16 mouse cellular contexts compared by ENCODE assay signal in genomic region chr11:83833959-83834496, GRCm38 (mm10). TPM values are rescaled to one million over a fixed set of nuclear protein-coding genes. Genes with fewer than 3 reads are reported as not detected.
DNase-seq lines count a peak whose midpoint lies in the region; ATAC-seq lines count a peak whose summit lies in the region.
"Had no signal": no experiment of that assay in that cellular context is flagged by ENCODE, and none has a peak within 500 bp of the region (broad histone marks: within the 10 kb centered on the region; RNA-seq: fewer than 3 reads in every experiment).

No protein-coding gene starts in this region.

- peak; percentile 75 for ATAC-seq in kidney, embryonic 16.5 days (ENCODE audit: low FRiP score, low TSS enrichment)
- ATAC-seq: activated CD4-positive, CD25-positive, alpha-beta regulatory T cell, adult 4 months had no signal

- H3K4me3 ChIP-seq in kidney, embryonic 16.5 days (ENCODE audit: low read length): no peak overlapping the region
- H3K4me3 ChIP-seq: liver, embryonic 15.5 days; neural tube, embryonic 12.5 days had no signal

- no peaks in the 10 kb centered on the region for H3K36me3 ChIP-seq in kidney, embryonic 16.5 days (ENCODE audit: insufficient read depth, low read length)
- H3K36me3 ChIP-seq: liver, embryonic 15.5 days; neural tube, embryonic 12.5 days had no signal

- no peaks in the 10 kb centered on the region for H3K27me3 ChIP-seq in kidney, embryonic 16.5 days (ENCODE audit: insufficient read depth, low read length)
- H3K27me3 ChIP-seq: liver, embryonic 15.5 days; neural tube, embryonic 12.5 days had no signal

- DNase-seq in heart, adult 11 months: peak; percentile 95
- no peak for DNase-seq in heart, postnatal 14 days
- peak; percentile 28 for DNase-seq in lung, postnatal 36 days
- DNase-seq in lung, postnatal 25 days (ENCODE audit: low spot score): no peak
- peak; percentile 77 for DNase-seq in yolk sac, embryonic 10.5 days (ENCODE audit: low spot score)
- no peak for DNase-seq in Muller cell, postnatal 12 days (ENCODE audit: inconsistent ontology term)
- no peak for DNase-seq in thymus, adult 18-20 months
- DNase-seq: cerebellum, adult 11 months; gastrocnemius, postnatal 25 days; spleen, adult 18-20 months had no signal

- WGBS in kidney, embryonic 16.5 days: 43% methylated on average over 14 of the region's 14 CpGs

- no peak overlapping the region for H3K9ac ChIP-seq in kidney, embryonic 16.5 days (replicated peaks; ENCODE audit: low read length)
- H3K9ac ChIP-seq: liver, embryonic 15.5 days; neural tube, embryonic 12.5 days had no signal

- 0 out of 2 replicates have a peak overlapping the region, but pooled peaks have one; percentile 13 for H3K27ac ChIP-seq in kidney, embryonic 16.5 days (ENCODE audit: low read length)
- H3K27ac ChIP-seq: liver, embryonic 15.5 days; neural tube, embryonic 12.5 days had no signal

- no peaks in the 10 kb centered on the region for H3K9me3 ChIP-seq in kidney, embryonic 16.5 days (ENCODE audit: low read length)
- H3K9me3 ChIP-seq: liver, embryonic 15.5 days; neural tube, embryonic 12.5 days had no signal

- H3K4me1 ChIP-seq in kidney, embryonic 16.5 days (ENCODE audit: insufficient read depth, low read length): 0 out of 2 replicates have a peak, but pooled peaks cover 4% of the 10 kb centered on the region
- H3K4me1 ChIP-seq: neural tube, embryonic 12.5 days had no signal

- no peak overlapping the region for H3K4me2 ChIP-seq in kidney, embryonic 16.5 days (replicated peaks; ENCODE audit: low read depth, low read length)
- H3K4me2 ChIP-seq: liver, embryonic 15.5 days; neural tube, embryonic 12.5 days had no signal

- intact Hi-C loops in heart, postnatal 14 days (cut with DNase I): no loop called here

RNA-seq across cellular contexts. Expression of gene Hnf1b, which starts 15.8 kb away (rescaled TPM):
- total RNA-seq in heart, postnatal 14 days (2021): not detected
- polyA plus RNA-seq in kidney, embryonic 16.5 days (2015; fragmentation: Nextera tagmentation; extraction: Ambion mirVana): 90.9 and 104 TPM in 2 replicates
- total RNA-seq: gastrocnemius, postnatal 25 days; hematopoietic stem cell, adult 5-6 weeks; MEL had no signal
- polyA plus RNA-seq: activated CD4-positive, CD25-positive, alpha-beta regulatory T cell, adult 4 months had no signal

Comparison
In these comparisons a context has a peak if more than half of its experiments do, and no peak if none do; other contexts are left out.
1. DNase-seq: peak in heart, adult 11 months (single experiment), lung, postnatal 36 days (single experiment) and yolk sac, embryonic 10.5 days (single experiment); none in heart, postnatal 14 days (0 of 2), lung, postnatal 25 days (single experiment), Muller cell, postnatal 12 days (single experiment) and thymus, adult 18-20 months (0 of 2).